Mouse (Mus musculus): ENCODE results near the gene Smim5.

DNA sequence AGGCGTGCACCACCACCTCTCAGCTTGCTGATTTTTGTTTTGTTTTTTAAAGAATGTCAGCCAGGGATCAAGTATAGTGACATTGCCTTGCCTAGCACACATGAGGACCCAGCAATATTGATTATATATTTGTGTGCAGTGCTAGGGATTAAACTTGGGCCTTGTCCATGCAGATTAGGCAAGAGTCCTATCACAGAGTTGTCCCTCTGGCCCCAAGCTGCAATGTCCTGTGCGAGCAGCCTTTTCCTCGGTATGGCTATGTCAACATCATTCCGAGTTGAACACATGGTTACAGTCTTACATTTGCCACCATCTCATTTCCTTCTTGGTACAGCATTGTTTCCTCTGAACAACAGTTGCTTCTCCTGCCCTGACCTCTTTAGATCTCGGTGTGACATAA is 19.3 kb downstream of the Smim5 start:
- TF ChIP-seq POLR2AphosphoS2 (IDR thresholded peaks at IDR 0.05; ENCODE audit: insufficient read length, low read depth) (no peak), POLR2A (IDR thresholded peaks at IDR 0.05; ENCODE audit: insufficient read length, low read depth) (no peak)
